Mouse (Mus musculus) thymus, postnatal 36 days (tissue): Measurements from ENCODE around the gene Jarid2.

Experiments used
- DNase-seq, 2 experiments: peaks; one replicate each; pipeline ENCODE4 v3.0.0; 2022; ENCODE audit warnings: mixed read lengths in 2 of 2

The Jarid2 gene

GRCm38 (mm10) chr13:44730146-44730864, 1.0 kb downstream of the Jarid2 start:
- DNase-seq: peak; percentile 96 to 98

GRCm38 (mm10) chr13:44730939-44731551, 1.8 kb downstream of the Jarid2 start:
- peak; percentile 88 for DNase-seq

- peak; percentile 15 to 19 for DNase-seq
Observed at GRCm38 (mm10) chr13:44731727-44732441, 2.6 kb downstream of the Jarid2 start.

GRCm38 (mm10) chr13:44732442-44732974, 3.2 kb downstream of the Jarid2 start:
- no peak for DNase-seq

GRCm38 (mm10) chr13:44733036-44733372, 3.7 kb downstream of the Jarid2 start:
- no peak for DNase-seq

DNA sequence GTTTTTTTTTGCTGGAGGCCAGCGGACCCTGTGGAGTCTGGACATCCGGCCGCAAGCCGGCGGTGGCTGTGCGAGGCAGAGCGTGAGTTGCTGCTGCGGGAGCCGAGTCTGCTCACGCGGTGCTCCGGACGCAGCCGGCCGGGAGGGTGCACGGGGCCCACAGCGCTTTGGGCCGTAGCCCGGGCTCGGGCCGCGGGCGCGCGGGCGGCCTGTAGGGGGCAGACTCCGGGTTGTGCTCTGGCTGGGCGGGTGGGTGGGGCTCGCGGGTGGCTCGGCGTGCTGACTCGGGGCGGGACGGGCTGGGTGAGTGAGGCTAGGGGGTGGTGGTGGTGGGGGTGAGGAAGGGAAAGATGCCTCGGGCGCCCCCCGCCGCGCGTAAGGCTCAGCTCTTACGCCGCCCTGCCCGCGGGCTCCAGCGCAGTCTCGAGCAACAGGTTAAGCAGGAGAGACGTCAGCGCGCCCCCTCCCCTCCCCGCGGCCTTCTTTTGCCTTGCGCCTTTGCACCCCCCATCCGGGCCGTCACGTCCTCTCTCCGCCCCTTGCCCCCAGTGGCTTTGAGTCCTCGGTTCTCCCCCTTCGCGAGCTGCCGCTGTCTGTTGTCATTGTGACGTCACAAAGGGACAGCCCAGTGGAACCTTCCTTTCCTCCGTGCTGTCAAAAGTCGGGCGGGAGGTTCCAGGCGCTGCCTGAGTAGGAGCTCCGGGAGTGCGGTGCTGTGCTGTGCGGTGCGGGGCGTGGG, 4.3 kb downstream of the Jarid2 start:
- DNase-seq: peak; percentile 90 to 94

DNA sequence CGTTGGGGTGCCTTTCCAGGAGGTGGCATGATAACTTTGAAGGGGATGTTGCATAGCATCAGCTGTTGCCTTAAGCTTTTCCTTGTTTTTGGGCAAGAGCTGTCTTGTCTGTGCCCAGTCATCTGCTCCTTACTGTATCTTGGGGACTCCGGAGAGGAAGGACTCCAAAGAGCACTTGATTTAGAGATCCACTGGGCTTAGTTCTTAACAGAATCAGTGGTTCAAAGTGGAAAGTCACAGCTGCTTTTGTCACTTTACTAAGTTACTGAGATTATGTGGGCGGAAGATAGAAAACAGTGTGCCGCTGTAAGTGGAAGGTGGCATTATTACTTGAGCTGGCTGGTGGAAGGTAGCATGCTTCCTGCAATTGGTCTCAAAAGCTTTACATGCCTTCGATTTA, 5.2 kb downstream of the Jarid2 start:
- DNase-seq: no peak

GRCm38 (mm10) chr13:44735088-44735690, 5.9 kb downstream of the Jarid2 start:
- no peak for DNase-seq

GRCm38 (mm10) chr13:44737297-44737696, 8.0 kb downstream of the Jarid2 start:
- no peak for DNase-seq

DNA sequence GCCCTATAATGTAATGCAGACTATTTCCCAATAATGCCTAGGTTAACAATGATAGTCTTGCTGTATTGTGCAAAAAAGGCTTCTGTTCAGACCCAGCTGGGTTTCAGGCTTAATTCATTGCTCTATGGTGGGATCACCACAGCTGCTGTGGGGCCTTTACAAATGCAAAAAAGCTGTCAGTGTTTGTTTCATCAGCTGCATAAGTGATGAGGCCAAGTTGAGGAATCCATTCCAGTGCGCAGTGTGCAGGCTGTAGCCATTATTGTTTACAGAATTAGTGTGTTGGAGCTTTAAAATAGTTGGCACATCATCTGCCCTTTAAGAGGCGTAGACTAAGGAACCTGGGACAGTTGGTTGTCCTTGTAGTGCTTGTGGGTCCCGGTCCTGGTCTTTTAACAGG, 22.5 kb downstream of the Jarid2 start:
- no peak for DNase-seq

GRCm38 (mm10) chr13:44753206-44753605, 23.9 kb downstream of the Jarid2 start:
- DNase-seq: no peak

GRCm38 (mm10) chr13:44755434-44755833, 26.2 kb downstream of the Jarid2 start:
- DNase-seq: no peak

DNA sequence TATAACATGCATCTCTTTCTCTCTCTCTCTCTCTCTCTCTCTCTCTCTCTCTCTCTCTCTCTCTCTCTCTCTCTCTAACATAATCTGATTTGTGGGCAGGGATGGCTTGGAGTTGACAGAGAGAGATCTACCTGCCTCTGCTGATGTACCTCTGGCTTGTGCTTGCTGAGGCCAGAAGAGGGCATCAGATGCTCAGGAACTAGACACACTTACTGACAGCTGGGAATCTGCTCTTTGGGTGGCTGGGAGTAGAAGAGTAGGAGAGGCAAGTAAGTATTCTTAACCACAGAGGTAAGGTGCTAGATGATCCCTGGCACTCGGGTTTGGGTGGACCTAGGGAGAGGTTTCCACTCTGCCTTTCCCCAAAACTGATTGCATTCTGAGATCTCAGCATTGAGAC, 29.5 kb downstream of the Jarid2 start:
- DNase-seq: peak; percentile 34 to 49

DNA sequence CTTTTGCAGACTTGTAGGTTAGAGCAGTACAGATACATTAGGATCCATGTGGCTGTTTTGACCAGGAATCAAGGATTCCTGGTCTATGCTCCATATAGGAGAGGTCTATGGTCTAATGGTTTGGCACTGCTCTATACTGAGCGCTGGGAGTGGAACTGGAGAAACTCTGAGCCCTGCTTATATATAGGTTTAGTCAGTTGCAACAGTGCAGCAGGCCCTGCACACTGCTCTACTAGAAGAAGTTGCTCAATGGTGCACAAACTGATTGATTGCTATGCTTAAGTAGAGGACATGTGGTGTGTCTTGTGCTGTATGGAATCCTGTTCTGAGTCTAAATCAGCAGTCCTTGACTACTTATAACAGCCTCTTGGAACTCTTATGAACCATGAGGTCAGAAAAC, 31.5 kb downstream of the Jarid2 start:
- no peak for DNase-seq

DNA sequence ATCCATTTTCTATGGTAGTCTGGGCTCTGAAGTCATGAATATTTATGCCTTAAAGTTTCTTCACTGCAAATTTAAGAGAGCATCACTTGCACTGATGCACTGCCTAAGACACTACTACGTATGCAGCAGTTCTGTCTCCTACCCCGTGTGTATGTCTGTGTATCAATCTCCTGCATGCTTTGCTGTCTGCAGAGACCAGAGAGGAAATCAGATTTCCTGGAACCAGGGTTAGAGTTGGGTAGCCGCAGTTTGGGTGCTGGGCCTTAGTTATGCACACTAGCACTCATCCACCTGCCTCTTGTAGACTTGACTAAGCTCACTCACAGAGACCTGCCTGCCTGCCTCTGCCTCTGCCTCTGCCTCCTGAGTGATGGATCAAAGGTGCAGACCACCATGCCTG, 33.8 kb downstream of the Jarid2 start:
- DNase-seq: peak in 1 of 2 experiments; percentile 11

DNA sequence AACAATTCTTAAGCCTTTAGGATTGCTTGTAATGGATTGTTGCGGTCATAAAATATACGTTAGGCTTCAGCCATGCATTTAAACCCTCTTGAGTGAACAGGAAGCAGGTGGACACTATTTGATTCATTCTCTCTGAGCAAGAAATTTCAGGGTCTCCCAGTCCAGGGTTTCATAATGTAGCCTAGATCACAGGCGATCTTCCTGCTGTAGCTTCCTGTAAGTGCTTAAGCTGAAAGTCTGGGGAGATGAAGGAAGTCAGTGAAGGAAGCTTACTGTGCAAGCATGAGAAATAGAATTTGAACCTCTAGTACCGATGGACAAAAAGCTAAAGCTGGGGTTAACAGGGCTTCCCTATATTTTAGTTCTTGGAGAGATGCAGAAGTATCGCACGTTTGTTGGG, 38.5 kb downstream of the Jarid2 start:
- DNase-seq: no peak

- DNase-seq: no peak
Observed at GRCm38 (mm10) chr13:44770808-44771605, 41.7 kb downstream of the Jarid2 start.

GRCm38 (mm10) chr13:44772816-44773215, 43.5 kb downstream of the Jarid2 start:
- peak; percentile 19 to 43 for DNase-seq

- no peak for DNase-seq
Observed at GRCm38 (mm10) chr13:44774351-44774750, 45.1 kb downstream of the Jarid2 start.

DNA sequence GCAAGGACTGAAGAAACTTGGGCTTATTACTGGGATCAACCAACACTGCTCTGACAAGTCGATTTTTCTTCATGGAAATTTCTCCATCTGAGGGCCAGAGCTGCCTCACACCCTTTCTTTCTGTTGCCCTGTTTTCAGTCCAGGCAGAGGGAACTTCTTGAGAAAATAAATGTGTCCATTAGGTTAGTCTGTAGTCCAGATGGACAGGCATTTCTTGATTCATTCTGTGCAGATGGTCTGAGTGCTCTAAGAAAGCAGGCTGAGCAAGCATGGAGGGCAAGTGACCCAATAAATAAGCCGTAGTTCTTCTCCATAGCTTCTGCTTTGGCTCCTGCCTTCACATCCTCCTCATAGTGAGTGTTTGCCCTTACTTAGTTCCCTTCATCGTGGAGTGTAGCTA, 46.1 kb downstream of the Jarid2 start:
- DNase-seq: no peak

DNA sequence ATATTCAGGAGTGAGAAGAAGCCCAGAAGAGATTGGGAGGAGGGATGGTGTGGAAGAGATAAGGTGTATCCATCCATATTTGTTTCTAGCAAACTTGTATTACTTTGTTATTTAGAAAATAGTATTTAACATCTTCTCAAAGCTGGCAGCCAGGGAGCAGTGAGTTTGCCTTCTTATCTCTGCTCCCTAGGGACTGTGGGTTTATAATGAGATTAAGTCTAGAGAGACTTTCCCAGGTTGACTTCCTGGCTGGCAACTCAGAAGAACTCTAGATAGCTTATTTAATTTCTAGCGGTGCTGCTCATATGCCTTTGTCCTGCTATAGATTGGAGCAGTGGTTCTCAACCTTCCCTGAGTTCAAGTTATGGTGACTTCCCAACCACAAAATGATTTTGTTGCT, 51.2 kb downstream of the Jarid2 start:
- no peak for DNase-seq

GRCm38 (mm10) chr13:44781126-44781525, 51.9 kb downstream of the Jarid2 start:
- no peak for DNase-seq
